Mouse (Mus musculus): Measurements from ENCODE around the gene Synpo2. TPM values are rescaled to one million over a fixed set of nuclear protein-coding genes. Genes with fewer than 3 reads are reported as not detected.

Synpo2 gene
- polyA plus RNA-seq, 1 experiment: 0.29 TPM

GRCm38 (mm10) chr3:123103151-123103860, 132.6 kb downstream of the Synpo2 start:
- H3K4me3 ChIP-seq (ENCODE audit: insufficient read depth, low read length): no peak overlapping the region
- H3K27ac ChIP-seq (ENCODE audit: insufficient read depth, low read depth, low read length): no peak overlapping the region
- TF ChIP-seq POLR2A (IDR thresholded peaks at IDR 0.05; ENCODE audit: borderline replicate concordance, low read depth, low read length) (no peak), CTCF (IDR thresholded peaks at IDR 0.05; ENCODE audit: low read depth, low read length) (peak; percentile 84)
- peaks cover 3% of the 10 kb centered on the region; the same call in 1 of the 2 replicates for H3K4me1 ChIP-seq (ENCODE audit: control insufficient read depth, insufficient read depth, low read length)

- H3K4me1 ChIP-seq (ENCODE audit: control insufficient read depth, insufficient read depth, low read length): peaks cover 3% of the 10 kb centered on the region; the same call in 1 of the 2 replicates
- no peak overlapping the region for H3K27ac ChIP-seq (ENCODE audit: insufficient read depth, low read depth, low read length)
- H3K4me3 ChIP-seq (ENCODE audit: insufficient read depth, low read length): no peak overlapping the region
- no peak for TF ChIP-seq CTCF (IDR thresholded peaks at IDR 0.05; ENCODE audit: low read depth, low read length)
- TF ChIP-seq POLR2A (IDR thresholded peaks at IDR 0.05; ENCODE audit: borderline replicate concordance, low read depth, low read length): no peak
Measured at GRCm38 (mm10) chr3:123101761-123102160, 134.2 kb downstream of the Synpo2 start.

GRCm38 (mm10) chr3:123095111-123095510, 140.8 kb downstream of the Synpo2 start:
- TF ChIP-seq CTCF (IDR thresholded peaks at IDR 0.05; ENCODE audit: low read depth, low read length) (no peak), POLR2A (IDR thresholded peaks at IDR 0.05; ENCODE audit: borderline replicate concordance, low read depth, low read length) (no peak)
- H3K4me1 ChIP-seq (ENCODE audit: control insufficient read depth, insufficient read depth, low read length): peaks cover 6% of the 10 kb centered on the region
- H3K4me3 ChIP-seq (ENCODE audit: insufficient read depth, low read length): no peak overlapping the region
- H3K27ac ChIP-seq (ENCODE audit: insufficient read depth, low read depth, low read length): no peak overlapping the region

- H3K4me1 ChIP-seq (ENCODE audit: control insufficient read depth, insufficient read depth, low read length): peaks cover 6% of the 10 kb centered on the region
- H3K4me3 ChIP-seq (ENCODE audit: insufficient read depth, low read length): no peak overlapping the region
- TF ChIP-seq CTCF (IDR thresholded peaks at IDR 0.05; ENCODE audit: low read depth, low read length) (no peak), POLR2A (IDR thresholded peaks at IDR 0.05; ENCODE audit: borderline replicate concordance, low read depth, low read length) (no peak)
- H3K27ac ChIP-seq (ENCODE audit: insufficient read depth, low read depth, low read length): no peak overlapping the region
Measured at GRCm38 (mm10) chr3:123093640-123094361, 142.1 kb downstream of the Synpo2 start.

- Histone ChIP-seq H3K4me3 (ENCODE audit: insufficient read depth, low read length) (no peak overlapping the region), H3K27ac (ENCODE audit: insufficient read depth, low read depth, low read length) (no peak overlapping the region), H3K4me1 (ENCODE audit: control insufficient read depth, insufficient read depth, low read length) (peaks cover 6% of the 10 kb centered on the region)
- TF ChIP-seq CTCF (IDR thresholded peaks at IDR 0.05; ENCODE audit: low read depth, low read length): no peak
- no peak for TF ChIP-seq POLR2A (IDR thresholded peaks at IDR 0.05; ENCODE audit: borderline replicate concordance, low read depth, low read length)
Measured at GRCm38 (mm10) chr3:123092913-123093639, 142.9 kb downstream of the Synpo2 start.

- H3K27ac ChIP-seq (ENCODE audit: insufficient read depth, low read depth, low read length): no peak overlapping the region
- no peak overlapping the region for H3K4me3 ChIP-seq (ENCODE audit: insufficient read depth, low read length)
- no peak for TF ChIP-seq CTCF (IDR thresholded peaks at IDR 0.05; ENCODE audit: low read depth, low read length)
- no peak for TF ChIP-seq POLR2A (IDR thresholded peaks at IDR 0.05; ENCODE audit: borderline replicate concordance, low read depth, low read length)
- peaks cover 6% of the 10 kb centered on the region for H3K4me1 ChIP-seq (ENCODE audit: control insufficient read depth, insufficient read depth, low read length)
Measured at GRCm38 (mm10) chr3:123092442-123092841, 143.5 kb downstream of the Synpo2 start.

- Histone ChIP-seq H3K27ac (ENCODE audit: insufficient read depth, low read depth, low read length) (no peak overlapping the region), H3K4me1 (ENCODE audit: control insufficient read depth, insufficient read depth, low read length) (peaks cover 6% of the 10 kb centered on the region), H3K4me3 (ENCODE audit: insufficient read depth, low read length) (no peak overlapping the region)
- TF ChIP-seq CTCF (IDR thresholded peaks at IDR 0.05; ENCODE audit: low read depth, low read length): no peak
- no peak for TF ChIP-seq POLR2A (IDR thresholded peaks at IDR 0.05; ENCODE audit: borderline replicate concordance, low read depth, low read length)
Measured at GRCm38 (mm10) chr3:123089297-123090020, 146.5 kb downstream of the Synpo2 start.

GRCm38 (mm10) chr3:123088284-123088683, 147.7 kb downstream of the Synpo2 start:
- Histone ChIP-seq H3K27ac (ENCODE audit: insufficient read depth, low read depth, low read length) (no peak overlapping the region), H3K4me1 (ENCODE audit: control insufficient read depth, insufficient read depth, low read length) (peaks cover 6% of the 10 kb centered on the region), H3K4me3 (ENCODE audit: insufficient read depth, low read length) (no peak overlapping the region)
- TF ChIP-seq POLR2A (IDR thresholded peaks at IDR 0.05; ENCODE audit: borderline replicate concordance, low read depth, low read length) (no peak), CTCF (IDR thresholded peaks at IDR 0.05; ENCODE audit: low read depth, low read length) (no peak)

- Histone ChIP-seq H3K4me3 (ENCODE audit: insufficient read depth, low read length) (no peak overlapping the region), H3K4me1 (ENCODE audit: control insufficient read depth, insufficient read depth, low read length) (no peaks in the 10 kb centered on the region), H3K27ac (ENCODE audit: insufficient read depth, low read depth, low read length) (no peak overlapping the region)
- no peak for TF ChIP-seq POLR2A (IDR thresholded peaks at IDR 0.05; ENCODE audit: borderline replicate concordance, low read depth, low read length)
- no peak for TF ChIP-seq CTCF (IDR thresholded peaks at IDR 0.05; ENCODE audit: low read depth, low read length)
Measured at GRCm38 (mm10) chr3:123085871-123086501, 150.0 kb downstream of the Synpo2 start.

Measured in bone marrow macrophage, adult 2 months (primary cell).